Mouse (Mus musculus) intestine, embryonic 15.5 days (tissue): Measurements from ENCODE around the gene Ppm1b. TPM values are rescaled to one million over a fixed set of nuclear protein-coding genes. Genes with fewer than 3 reads are reported as not detected.

Experiments used
- ATAC-seq: fragments of 200-750 bp; cut with Nextera tagmentation; 2 replicates; pipeline ENCODE4 v1.8.0; 2017; ENCODE audit warnings: moderate TSS enrichment, moderate library complexity
- H3K27ac ChIP-seq: fragments of 300-500 bp; sonication (generic); 2 replicates; pipeline ENCODE4 v1.5.1; 2015; ENCODE audit warnings: mild to moderate bottlenecking, inconsistent platforms
- H3K27me3 ChIP-seq: fragments of 300-500 bp; sonication (generic); replicated peaks from 2 replicates; pipeline ENCODE4 v1.6.1; 2015; ENCODE audit warnings: inconsistent platforms
- H3K36me3 ChIP-seq: fragments of 300-500 bp; sonication (generic); 2 replicates; pipeline ENCODE4 v1.6.1; 2015; ENCODE audit warnings: inconsistent platforms
- H3K4me1 ChIP-seq: fragments of 300-500 bp; sonication (generic); replicated peaks from 2 replicates; pipeline ENCODE4 v1.6.1; 2015; ENCODE audit warnings: inconsistent platforms
- H3K4me2 ChIP-seq: fragments of 300-500 bp; sonication (generic); replicated peaks from 2 replicates; pipeline ENCODE4 v1.6.1; 2015; ENCODE audit warnings: mild to moderate bottlenecking, inconsistent platforms
- H3K4me3 ChIP-seq: fragments of 300-500 bp; sonication (generic); replicated peaks from 2 replicates; pipeline ENCODE4 v1.5.1; 2015; ENCODE audit warnings: inconsistent platforms
- H3K9ac ChIP-seq: fragments of 300-500 bp; sonication (generic); 2 replicates; pipeline ENCODE4 v1.6.1; 2015; ENCODE audit warnings: inconsistent platforms
- H3K9me3 ChIP-seq: fragments of 300-500 bp; sonication (generic); 2 replicates; pipeline ENCODE4 v1.6.1; 2016; ENCODE audit warnings: inconsistent platforms
- WGBS: fragments of 180-500 bp; shearing (Covaris S2); methylation state at CpG from one replicate; pipeline ENCODE4 v1.1.7; 2015; 5-methylcytosine and 5-hydroxymethylcytosine counted together
- polyA plus RNA-seq: library from polyadenylated mRNA; unstranded; fragments of >200 nt; fragmentation: Nextera tagmentation; extraction: Ambion mirVana; gene quantifications from 2 replicates; pipeline ENCODE4 v1.2.1, GENCODE M21; 2015

Gene Ppm1b
- polyA plus RNA-seq, 1 experiment from 2014 or later: 96.6 TPM

DNA sequence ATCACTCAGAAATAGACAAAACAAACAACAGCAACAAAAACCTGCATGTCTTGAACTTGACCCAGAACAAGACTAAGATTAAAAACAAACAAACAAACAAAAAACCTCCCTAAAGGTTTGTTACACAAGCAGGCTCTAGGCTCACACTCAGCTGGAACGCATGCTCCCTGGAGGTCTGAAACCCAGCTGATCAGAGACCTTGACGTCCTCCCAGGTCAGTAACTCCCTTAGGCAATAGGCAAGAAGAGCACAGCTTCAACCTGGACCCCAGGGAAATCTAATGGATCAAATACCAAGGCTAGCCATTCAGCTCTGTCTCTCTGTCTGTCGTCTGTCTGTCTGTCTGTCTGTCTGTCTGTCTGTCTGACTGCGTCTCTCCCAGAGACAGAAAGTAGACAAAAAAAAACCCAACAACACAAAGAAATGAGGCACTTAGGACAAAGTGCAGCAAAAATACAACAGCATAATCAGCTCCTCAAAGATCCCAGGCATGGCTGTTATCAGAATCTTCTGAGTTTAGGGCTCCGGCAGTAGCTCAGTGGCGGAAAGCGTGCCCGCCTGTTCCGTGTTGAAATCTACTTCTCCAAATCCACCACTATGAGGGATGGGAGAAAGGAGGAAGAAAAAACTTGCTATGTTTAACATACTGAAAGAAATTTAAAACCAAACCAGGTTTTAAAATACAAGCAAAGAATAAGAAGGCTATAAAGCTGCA, 16.4 kb upstream of the Ppm1b start:
- WGBS: 65% methylated on average over 9 of the region's 9 CpGs
- Histone ChIP-seq H3K36me3 (no peaks in the 10 kb centered on the region), H3K9ac (no peak overlapping the region), H3K27me3 (no peaks in the 10 kb centered on the region), H3K4me3 (no peak overlapping the region), H3K27ac (no peak overlapping the region), H3K4me2 (no peak overlapping the region), H3K4me1 (no peaks in the 10 kb centered on the region), H3K9me3 (no peaks in the 10 kb centered on the region)
- ATAC-seq: no peak

DNA sequence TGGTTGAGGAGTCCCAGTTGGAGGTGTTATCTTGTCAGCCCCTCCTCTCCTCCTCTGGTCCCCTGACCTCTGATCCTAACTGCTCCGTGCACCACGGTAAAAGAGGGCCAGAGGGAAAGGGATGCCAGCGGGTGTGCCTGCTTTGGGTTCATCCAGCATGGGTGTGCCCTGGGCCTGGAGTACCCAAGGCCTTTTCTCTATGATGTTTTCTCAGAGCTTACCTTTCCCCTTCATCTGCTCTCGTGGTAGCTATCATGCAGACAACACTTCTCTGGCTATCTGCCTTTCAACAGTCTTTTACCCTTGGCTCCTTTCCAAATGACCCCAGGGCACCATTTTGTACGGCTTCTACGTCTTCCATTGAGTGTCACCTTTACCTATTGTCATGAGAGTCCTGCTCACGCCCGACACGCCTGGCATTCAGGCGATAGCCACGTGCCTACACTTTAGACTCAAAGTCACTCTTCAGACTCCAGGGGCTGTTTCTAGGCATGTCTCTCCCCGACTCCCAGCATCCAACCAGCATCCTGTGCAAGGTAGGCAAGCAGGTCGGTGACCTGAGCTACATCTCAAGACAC, 15.2 kb upstream of the Ppm1b start:
- Histone ChIP-seq H3K4me3 (no peak overlapping the region), H3K9me3 (no peaks in the 10 kb centered on the region), H3K27ac (no peak overlapping the region), H3K27me3 (no peaks in the 10 kb centered on the region), H3K36me3 (no peaks in the 10 kb centered on the region), H3K9ac (no peak overlapping the region), H3K4me2 (no peak overlapping the region), H3K4me1 (no peaks in the 10 kb centered on the region)
- ATAC-seq: no peak; the same call in 1 of the 2 replicates
- WGBS: 85% methylated on average over 13 of the region's 13 CpGs

DNA sequence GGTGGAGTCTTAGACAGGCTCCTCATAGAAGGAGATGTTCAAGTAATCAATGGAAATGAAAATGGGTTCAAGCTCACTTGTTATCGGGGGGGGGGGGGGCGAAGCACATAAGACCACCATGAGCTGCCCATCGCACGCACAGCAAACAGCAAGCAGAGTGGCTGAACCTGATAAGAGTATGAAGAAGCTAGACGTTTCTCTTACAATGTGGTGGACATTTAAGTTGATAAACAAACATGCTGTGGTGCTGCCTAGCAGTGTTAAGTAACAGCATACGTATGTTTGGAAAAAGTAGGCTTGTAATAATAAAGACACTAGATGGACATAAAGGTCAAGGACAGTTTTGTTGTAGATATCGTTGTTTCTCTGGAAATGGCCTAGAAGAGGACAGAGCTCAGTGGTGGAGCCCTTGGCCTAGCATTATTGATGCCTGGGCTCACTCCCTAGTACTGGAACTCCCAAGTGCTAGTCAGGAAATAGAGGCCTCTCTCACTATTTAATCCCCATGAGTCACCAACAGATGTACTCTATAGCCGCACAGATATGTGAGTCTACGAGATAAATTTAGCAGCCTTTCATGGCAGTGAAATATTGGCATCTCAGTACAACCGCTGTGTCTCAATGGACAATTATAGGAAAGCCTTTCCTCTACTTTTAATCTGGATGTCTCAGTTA, 14.0 kb upstream of the Ppm1b start:
- ATAC-seq: 0 out of 2 replicates have a peak, but pooled peaks have one; percentile 45
- H3K27me3 ChIP-seq: no peaks in the 10 kb centered on the region
- no peak overlapping the region for H3K27ac ChIP-seq
- H3K4me3 ChIP-seq: no peak overlapping the region
- 66% methylated on average over 10 of the region's 10 CpGs for WGBS
- no peaks in the 10 kb centered on the region for H3K36me3 ChIP-seq
- H3K4me2 ChIP-seq: no peak overlapping the region
- H3K9ac ChIP-seq: no peak overlapping the region
- H3K9me3 ChIP-seq: no peaks in the 10 kb centered on the region
- no peaks in the 10 kb centered on the region for H3K4me1 ChIP-seq

DNA sequence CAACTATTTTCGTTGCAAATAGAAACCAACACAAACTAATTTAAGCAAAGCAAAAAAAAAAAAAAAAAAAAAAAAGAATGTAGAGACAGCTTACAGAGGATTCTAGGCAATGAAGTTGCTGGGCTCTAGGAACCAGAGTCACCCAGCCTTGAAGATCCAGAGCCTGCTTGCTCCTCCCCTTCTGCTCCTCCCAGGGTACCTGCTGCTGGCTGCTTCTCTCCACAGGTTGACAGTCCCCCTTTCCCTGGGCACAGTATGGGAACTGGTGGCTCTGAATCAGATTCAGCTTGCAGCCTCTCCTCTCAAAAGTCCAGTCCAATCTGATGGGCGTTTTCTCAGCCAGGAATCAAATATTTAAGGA, 13.5 kb upstream of the Ppm1b start:
- ATAC-seq: no peak
- no peak overlapping the region for H3K4me2 ChIP-seq
- H3K4me3 ChIP-seq: no peak overlapping the region
- H3K27me3 ChIP-seq: no peaks in the 10 kb centered on the region
- no peaks in the 10 kb centered on the region for H3K9me3 ChIP-seq
- H3K4me1 ChIP-seq: no peaks in the 10 kb centered on the region
- WGBS: 50% methylated on average over 2 of the region's 2 CpGs
- no peaks in the 10 kb centered on the region for H3K36me3 ChIP-seq
- no peak overlapping the region for H3K27ac ChIP-seq
- no peak overlapping the region for H3K9ac ChIP-seq

DNA sequence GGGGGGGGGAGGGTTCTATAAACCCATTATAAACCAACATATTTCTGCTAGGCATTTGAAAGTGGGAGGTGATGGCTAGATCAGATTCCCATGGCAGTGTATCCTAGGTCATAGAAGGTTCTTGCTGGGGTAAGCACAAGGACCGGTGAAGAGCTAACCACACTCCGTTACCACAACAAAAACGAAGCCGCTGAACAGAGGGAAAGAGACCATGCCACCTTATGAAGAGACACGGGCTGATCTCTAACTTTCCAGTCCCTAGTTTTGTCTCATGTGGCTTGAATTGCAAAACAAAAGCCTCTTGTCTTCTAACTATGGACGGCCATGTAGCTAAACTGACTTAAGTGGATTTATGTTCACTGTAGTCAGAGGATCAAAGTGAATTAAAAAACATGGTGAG, 12.2 kb upstream of the Ppm1b start:
- Histone ChIP-seq H3K27ac (no peak overlapping the region), H3K4me3 (no peak overlapping the region), H3K9me3 (no peaks in the 10 kb centered on the region), H3K36me3 (no peaks in the 10 kb centered on the region), H3K4me1 (no peaks in the 10 kb centered on the region), H3K4me2 (no peak overlapping the region), H3K9ac (no peak overlapping the region), H3K27me3 (no peaks in the 10 kb centered on the region)
- WGBS: 87% methylated on average over 6 of the region's 6 CpGs
- ATAC-seq: no peak

DNA sequence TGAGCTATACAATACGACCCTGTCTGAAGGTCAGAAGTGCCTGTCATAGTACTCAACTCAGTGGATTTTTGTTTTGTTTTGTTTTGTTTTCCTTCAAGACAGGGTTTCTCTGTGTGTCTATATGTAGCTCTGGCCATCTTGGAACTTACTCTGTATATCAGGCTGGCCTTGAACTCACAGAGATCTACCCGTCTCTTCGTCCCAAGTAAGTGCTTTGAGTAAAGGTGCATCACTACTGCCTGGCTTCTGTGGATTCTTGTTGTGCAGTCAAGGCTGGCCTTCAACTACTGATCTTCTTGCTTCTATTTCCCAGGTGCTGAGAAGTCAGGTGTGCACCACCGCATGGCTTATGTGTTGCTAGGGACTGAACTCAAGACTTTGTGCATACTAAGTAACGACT, 4.0 kb upstream of the Ppm1b start:
- Histone ChIP-seq H3K27me3 (no peaks in the 10 kb centered on the region), H3K4me2 (no peak overlapping the region), H3K4me3 (no peak overlapping the region), H3K9me3 (no peaks in the 10 kb centered on the region), H3K36me3 (no peaks in the 10 kb centered on the region), H3K27ac (no peak overlapping the region), H3K4me1 (no peaks in the 10 kb centered on the region), H3K9ac (no peak overlapping the region)
- no peak for ATAC-seq
- 92% methylated on average over 5 of the region's 5 CpGs for WGBS

DNA sequence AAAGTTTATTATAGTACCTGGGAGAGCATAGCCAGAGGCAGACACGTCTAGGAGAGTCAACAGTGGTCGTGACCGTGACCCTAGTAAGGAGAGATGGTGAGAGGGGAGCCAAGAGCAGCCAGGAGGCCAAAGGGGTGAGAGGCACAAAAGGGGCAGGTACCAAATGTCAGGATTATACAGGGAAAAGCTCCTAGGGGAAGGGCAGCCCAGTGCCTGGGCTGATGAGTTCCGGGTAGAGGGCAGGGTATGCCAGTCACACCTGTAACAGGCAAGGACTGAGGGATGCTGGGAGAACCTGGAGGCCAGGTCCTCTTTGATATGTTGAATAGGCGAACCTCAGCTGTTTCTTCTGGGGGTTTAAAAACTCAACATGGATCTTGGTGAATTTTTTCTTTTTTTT, 2.8 kb upstream of the Ppm1b start:
- no peak overlapping the region for H3K4me3 ChIP-seq
- H3K9me3 ChIP-seq: no peaks in the 10 kb centered on the region
- H3K9ac ChIP-seq: no peak overlapping the region
- WGBS: 78% methylated on average over 5 of the region's 5 CpGs
- H3K4me2 ChIP-seq: no peak overlapping the region
- no peaks in the 10 kb centered on the region for H3K36me3 ChIP-seq
- H3K27me3 ChIP-seq: no peaks in the 10 kb centered on the region
- no peaks in the 10 kb centered on the region for H3K4me1 ChIP-seq
- H3K27ac ChIP-seq: no peak overlapping the region
- ATAC-seq: no peak

DNA sequence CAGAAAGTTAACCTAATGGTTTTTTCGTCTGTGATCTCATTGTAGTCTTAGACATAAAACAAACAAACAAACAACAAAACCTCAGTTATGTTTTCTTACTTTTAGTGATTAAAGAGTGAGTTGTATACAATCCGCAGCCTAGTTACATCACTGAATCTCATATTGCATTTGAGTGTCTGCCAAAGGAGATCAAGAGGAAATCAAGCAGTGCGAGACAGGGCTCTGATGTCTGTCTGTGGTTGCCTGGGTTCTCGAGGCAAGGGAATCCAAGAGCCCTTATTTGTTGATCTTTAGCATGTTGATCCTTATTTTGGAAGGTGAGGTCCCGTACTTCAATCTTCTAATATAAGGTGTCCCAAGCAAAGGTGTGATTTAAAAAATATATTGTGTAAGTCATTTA, 1.7 kb upstream of the Ppm1b start:
- H3K9me3 ChIP-seq: no peaks in the 10 kb centered on the region
- H3K9ac ChIP-seq: no peak overlapping the region
- H3K4me2 ChIP-seq: no peak overlapping the region
- no peaks in the 10 kb centered on the region for H3K36me3 ChIP-seq
- H3K27ac ChIP-seq: no peak overlapping the region
- WGBS: 90% methylated on average over 5 of the region's 5 CpGs
- ATAC-seq: no peak
- H3K27me3 ChIP-seq: no peaks in the 10 kb centered on the region
- H3K4me3 ChIP-seq: no peak overlapping the region
- H3K4me1 ChIP-seq: no peaks in the 10 kb centered on the region

DNA sequence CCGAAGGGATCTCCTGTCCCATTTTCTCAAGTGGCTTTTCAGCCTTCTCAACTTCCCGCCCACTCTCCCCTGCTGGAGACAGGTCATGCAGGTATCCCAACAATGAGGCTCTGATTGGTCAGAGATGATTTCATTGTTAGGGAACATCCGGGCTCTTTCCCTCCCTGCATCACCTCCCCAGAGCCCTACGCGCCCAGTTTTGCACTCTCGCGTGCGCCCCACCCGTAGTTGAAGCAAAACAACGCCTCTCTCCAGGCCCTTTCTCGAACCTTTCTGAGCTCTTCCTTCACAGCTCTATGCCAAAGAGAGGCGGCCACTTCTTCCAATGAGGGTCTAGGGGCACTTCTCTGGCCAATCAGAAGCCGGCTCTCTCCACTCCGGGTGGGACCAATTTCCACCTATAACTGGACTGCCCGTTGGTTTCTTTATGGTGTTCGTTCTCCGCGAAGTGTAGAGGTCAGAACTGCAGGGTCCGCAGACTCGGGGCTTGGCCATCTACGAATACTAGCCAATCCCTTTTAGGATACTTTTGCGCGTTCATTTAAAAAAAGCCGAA, 468 bp downstream of the Ppm1b start:
- Histone ChIP-seq H3K4me1 (peaks cover 6% of the 10 kb centered on the region), H3K4me3 (peak overlapping the region; percentile 44), H3K27ac (peak overlapping the region; percentile 96), H3K4me2 (peak overlapping the region; percentile 67), H3K36me3 (no peaks in the 10 kb centered on the region), H3K27me3 (no peaks in the 10 kb centered on the region), H3K9ac (peak overlapping the region; percentile 57), H3K9me3 (no peaks in the 10 kb centered on the region)
- peak; percentile 90 for ATAC-seq
- under 1% methylated on average over 24 of the region's 24 CpGs for WGBS

DNA sequence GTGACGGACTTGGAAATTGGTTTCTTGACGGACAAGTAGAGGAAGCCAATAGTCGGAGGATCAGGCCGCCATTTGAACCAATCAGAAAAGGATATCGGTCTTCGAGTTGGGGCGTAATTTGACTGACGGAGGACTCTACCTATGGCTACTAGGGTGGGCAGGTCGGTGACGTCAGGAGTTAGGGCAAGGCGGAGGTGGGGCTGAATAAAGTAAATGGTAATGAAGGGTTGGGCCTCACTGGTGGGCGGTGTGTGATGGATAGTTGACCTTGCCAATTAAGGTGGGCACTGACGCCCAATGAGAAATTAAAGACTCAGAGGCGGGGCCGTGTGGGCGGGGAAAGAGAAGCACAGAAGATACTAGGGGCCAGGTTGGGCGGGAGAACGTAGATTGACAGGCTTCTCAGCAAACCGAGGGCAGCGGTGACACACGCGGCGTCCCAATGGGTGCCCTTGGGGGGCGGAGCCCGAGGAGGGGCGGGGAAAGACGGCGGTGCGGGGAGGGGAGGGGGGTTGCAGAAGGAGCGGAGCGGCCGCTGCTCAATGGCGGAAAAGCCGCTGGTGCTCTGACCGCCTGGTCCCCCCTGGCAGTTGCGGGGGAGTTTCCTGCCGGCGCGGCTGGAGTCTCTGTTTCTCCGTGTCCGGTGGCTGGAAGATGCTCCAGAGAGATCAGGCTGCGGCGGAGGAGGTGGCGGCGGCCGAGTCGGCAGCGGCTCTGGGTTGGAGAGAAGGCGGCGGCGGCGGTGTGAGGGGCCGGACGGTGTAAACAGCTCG, 1.1 kb downstream of the Ppm1b start:
- under 1% methylated on average over 44 of the region's 55 CpGs for WGBS
- H3K9me3 ChIP-seq: no peaks in the 10 kb centered on the region
- peak overlapping the region; percentile 97 for H3K27ac ChIP-seq
- H3K9ac ChIP-seq: peak overlapping the region; percentile 99
- H3K36me3 ChIP-seq: no peaks in the 10 kb centered on the region
- H3K4me3 ChIP-seq: peak overlapping the region; percentile 98
- peak overlapping the region; percentile 67 for H3K4me2 ChIP-seq
- H3K27me3 ChIP-seq: no peaks in the 10 kb centered on the region
- peak; percentile 98 for ATAC-seq
- H3K4me1 ChIP-seq: peaks cover 6% of the 10 kb centered on the region

DNA sequence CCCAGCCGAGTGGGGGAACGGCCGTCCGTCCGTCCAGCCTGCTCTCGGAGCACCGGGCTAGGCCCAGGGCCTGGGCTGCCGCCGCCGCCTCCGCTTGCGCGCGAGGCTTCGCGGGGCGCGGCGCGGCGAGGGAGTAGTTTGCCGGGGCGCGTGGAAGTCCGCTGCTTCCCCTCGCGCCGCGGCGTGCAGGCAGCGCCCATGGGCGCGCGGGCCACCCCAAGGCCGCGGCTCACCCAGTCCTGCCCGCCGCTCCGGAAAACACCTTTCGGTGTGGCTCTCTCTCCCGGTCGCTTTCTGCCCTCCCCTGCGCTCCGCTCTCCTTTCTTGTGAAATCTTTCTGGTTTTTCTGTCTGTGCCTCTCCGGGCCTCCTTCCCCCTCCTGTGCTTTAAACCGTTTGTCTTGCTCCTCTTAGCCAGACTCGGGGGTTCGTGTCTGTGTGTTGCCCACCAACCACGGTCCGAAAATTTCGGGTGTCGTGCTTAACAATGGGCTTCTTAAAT, 1.9 kb downstream of the Ppm1b start:
- H3K27ac ChIP-seq: peak overlapping the region; percentile 97
- H3K9me3 ChIP-seq: no peaks in the 10 kb centered on the region
- no peak for ATAC-seq
- H3K4me2 ChIP-seq: peak overlapping the region; percentile 58
- peaks cover 6% of the 10 kb centered on the region for H3K4me1 ChIP-seq
- under 1% methylated on average over 52 of the region's 52 CpGs for WGBS
- H3K4me3 ChIP-seq: peak overlapping the region; percentile 98
- no peaks in the 10 kb centered on the region for H3K36me3 ChIP-seq
- no peaks in the 10 kb centered on the region for H3K27me3 ChIP-seq
- H3K9ac ChIP-seq: peak overlapping the region; percentile 99
